Mouse (Mus musculus) adrenal gland, postnatal 4 days (tissue): ENCODE data around the gene Rcor3. TPM values are rescaled to one million over a fixed set of nuclear protein-coding genes. Genes with fewer than 3 reads are reported as not detected.

Source experiments
- DNase-seq, 2 experiments: peaks; one replicate each; pipeline ENCODE4 v3.0.0; 2021 to 2022; ENCODE audit warnings: low spot score in 2 of 2, mixed read lengths in 2 of 2
- total RNA-seq, 2 experiments: library from RNA; stranded (reverse); gene quantifications; 2 replicates each; pipeline ENCODE4 v1.2.3; 2021

The Rcor3 gene
- total RNA-seq, 2 experiments from 2014 or later = 50.1 to 50.4 TPM

DNA sequence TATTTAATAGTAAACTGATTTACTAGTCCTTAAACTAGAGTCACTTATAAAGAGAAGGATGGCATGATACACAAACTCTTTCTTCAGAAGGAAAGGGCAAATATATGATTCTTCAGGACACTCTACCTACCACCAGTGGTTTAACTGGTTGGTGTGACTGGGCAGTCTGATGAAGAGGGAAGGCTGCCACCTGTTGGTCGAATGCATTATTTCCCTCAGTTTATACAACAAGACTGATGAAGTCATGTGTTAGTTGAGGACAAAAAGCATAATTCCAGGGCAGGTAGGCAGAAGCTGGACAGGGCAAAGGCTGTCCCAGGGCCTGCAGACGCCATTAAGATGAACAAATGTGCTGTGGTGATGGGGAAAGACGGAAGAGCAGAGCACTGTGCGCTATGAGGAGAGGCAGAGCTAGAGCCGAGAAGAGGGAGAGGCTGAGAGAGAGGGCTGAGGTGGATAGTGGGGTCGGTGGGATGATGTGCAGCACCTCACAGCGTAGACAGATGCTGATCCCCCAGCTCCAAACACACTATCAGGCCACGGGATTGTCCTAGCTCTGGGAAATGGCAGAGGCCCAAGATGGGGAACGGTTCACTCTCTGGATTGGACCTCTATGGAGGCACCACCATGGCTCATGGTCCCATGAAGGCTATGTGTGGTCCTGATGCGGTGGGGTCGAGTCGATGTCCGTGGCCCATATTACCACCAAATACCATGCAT, 43.3 kb downstream of the Rcor3 start:
- no peak for DNase-seq

DNA sequence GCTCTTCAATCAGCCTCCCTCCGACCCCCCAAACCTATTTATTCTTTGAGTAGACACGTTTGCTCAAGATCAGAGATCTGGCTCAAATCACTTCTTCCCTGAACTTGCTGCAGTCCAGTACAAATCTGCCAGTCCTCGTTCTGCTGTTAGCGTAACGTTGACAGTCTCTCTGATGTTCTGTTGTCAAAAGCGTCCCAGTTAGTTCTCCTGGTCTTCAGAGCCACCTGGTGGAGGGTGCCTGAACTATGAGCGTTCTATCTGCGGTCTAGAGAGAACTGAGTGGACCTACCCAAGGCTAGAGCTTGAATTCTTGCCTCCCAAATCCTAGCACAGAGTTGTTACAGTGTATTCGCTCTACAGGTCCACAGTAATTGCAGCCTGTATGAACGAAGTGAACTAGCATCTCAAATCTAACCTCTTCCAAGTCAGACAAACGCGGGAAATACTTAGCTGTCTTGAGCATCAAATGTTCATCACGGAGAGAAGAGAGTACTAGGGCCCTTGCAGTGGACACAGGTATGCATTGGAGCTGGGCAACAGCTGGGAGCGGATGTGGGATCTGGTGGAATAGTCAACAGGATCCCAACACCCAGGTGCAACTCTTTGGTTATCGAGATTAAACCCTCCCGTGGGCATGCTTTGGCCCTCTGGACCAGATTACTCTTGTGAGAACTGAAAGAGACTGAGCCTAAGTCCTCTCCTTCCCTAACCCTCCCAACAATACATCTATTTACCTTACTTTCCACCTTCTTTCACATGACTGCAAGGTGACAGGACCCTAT, 44.8 kb downstream of the Rcor3 start:
- peak; percentile 35 to 71 for DNase-seq

DNA sequence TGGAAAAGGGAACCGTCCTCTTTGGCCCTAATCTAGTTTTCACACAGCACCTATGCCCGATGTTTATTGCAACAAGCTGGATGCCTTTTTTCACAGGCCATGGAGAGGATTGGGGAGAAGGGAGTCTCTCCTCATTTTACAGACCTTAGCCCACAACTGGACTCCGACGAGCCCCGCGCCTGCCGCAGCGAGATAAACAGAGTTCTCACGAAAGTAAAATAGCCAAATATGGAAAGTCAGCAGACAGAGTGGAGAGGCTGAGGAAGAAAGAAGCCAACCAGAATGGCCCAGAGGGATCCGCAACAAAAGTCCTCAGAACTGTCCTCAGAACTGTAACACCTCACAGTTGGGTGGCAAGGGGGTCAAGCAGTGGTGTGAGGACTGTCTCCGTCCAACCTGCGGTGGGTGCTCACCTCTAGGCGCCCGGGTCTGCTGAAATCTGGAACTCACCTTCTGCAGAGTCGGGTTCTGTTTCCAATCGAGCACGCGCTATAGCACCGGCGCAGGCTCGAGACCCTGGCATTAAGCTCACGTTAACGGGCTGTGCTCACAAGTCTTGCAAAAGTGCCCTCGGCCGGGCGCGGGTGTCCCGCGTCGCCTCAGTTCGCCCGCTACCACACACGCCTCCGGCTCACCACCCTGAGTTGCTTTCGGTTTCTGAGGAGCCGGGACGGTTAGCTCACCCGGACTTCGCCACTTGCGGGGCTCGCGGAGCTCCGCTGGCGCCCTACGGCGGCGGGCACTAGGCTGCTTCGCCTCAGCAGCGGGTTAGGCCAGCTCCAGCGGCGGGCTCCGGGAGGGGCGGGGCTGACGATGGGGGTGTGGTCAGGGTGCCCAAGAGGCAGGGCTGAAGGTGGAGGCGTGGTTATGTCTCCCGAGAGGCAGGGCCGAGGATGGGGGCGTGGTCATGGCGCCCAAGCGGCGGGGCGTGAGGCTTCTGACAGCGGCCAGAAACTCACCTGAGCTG, 45.8 kb downstream of the Rcor3 start, which contains the start of gene Traf5:
Gene Traf5, minus strand, starts transcription at position 754 of the 967 bp plus-strand sequence.
- DNase-seq = peak; percentile 90 to 95

DNA sequence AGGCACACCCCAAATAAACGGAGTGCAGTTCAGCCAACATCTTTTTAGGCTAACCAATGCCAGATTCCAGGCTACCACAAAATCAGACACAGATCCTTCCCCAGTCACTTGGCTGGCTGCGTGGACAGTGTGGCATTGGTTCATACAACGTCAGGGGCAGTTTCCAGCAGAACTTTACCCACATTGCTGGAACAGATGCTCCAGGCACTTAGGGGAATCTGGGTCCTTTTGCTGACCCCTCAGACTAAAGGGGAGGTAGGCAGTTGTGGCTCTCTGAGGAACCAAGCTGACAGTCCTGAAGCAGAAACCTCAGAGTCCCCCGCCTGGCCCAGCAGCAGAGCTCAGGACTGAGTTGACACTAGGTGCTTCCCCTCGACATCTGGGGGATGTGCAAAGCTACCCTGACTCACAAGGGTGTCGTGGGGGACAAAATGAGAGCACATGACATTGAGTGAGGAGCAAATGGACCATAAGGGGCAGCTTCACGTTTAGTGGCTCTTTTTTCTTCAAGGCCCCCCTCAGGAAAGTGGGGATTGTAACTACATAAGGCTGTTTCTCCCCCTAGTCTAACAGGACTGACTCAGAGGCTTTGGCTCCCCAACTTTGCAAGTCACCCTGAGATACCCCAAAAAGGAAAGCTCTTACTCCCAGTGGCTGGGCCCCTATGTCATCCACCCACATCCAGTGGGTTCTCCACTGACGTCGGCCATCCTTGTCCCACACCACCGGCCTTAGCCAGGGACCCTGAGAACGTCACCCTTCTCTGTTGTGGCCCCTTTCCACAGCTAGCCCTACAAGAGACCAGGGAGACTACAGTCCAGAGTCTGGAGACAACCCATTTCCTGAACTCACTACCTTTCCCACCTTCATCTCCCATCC, 46.9 kb downstream of the Rcor3 start:
- no peak for DNase-seq

DNA sequence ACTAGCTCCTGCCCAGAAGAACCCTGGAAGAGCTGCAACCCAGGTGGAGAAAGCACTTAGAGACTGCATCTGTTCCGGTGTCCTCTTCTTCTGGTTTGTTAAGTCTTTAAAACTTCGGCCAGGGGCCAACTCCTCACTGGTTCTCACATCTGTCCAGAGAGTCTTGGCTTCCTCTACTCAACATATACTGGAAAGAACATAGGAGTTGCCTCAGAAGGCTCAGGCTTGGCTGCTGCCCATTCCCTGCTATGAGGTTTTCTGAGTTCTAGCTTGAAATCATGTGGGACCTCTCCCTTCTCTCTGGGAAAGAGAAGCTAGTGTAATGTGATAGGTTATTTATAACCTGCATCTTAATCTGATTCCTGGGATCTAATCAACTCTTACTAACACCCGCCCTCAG, 47.6 kb downstream of the Rcor3 start:
- DNase-seq = no peak

DNA sequence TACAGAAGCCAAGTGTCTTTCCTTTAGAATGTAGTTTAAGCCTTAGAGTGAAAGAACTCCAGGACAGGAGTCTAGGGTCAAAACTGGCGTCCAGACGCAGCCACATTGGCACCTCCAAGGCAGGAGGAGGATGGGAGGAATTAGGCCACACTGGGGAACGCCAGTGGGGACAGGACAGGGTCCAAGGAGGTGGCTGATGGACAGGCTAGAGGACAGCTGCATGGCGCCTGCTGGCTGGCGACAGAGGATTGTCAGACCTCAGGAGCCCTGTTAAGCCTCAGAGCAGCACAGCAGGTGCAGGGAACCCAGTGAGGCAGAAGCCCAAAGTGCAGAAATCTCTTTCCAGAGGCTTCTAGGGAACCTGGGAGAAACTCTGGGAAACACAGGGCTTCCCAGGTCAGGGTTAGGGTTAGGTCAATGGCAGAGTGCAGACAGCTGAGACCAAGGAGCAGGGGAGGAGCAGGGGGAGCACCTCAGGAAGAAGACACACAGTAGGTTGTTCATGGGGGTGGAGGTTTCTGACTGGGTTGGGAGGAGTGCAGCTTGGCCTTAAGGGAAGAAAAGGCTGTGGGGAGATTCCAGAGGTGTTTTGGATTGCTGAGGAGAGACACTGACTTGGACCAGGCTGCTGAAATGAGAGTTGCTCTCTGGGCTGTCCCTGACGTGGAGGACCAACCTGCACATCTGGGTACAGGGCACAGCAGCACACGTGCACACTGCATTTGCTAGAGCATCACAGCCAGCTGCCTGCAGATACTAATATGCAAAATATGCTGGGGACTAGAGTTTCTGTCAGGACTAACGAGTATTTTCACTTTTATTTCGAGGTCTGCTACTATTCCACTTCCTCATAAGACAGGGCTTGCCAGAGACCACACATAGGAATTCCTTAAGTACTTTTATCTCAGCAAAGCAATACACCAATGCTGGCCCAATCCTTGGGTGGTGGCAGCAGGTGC, 48.4 kb downstream of the Rcor3 start:
- no peak for DNase-seq

DNA sequence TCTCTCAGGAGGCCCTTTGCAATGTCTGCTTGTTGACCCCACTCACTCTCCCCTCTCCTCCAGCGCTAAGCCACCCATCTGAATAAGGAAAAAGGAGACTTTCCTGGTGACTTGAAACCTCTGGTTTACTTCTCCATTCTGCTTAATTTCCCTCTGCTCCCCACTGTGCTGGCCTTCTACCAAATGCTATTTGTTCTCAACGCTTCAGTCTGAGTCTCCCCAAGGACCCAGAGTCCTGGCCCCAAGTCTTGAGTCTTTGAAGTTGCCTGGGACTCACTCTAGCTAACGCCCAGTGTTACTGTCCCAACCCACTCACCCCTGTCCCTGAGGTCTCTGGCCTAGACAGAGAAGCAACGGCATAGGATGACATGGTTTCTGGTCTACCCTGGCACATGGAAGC, 49.9 kb downstream of the Rcor3 start:
- no peak for DNase-seq

DNA sequence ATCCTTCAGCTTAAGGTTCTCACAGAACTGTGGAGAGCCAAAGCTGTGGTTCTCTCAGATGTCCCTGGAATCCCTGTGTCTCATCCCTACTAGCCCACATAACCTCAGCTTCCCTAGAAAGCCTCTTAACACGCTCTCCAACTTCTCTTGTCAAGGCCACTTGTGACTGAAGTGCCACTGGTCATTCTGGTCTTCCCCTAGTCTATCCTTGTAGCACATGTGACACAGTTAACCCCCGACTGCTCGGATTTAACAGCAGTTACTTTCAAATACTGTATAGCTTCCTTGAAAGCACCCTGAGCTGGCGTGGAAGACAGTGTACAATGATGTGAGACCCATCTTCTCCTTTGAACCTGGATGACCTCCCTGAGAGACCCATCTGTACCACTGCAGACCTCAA, 50.8 kb downstream of the Rcor3 start:
- no peak for DNase-seq

DNA sequence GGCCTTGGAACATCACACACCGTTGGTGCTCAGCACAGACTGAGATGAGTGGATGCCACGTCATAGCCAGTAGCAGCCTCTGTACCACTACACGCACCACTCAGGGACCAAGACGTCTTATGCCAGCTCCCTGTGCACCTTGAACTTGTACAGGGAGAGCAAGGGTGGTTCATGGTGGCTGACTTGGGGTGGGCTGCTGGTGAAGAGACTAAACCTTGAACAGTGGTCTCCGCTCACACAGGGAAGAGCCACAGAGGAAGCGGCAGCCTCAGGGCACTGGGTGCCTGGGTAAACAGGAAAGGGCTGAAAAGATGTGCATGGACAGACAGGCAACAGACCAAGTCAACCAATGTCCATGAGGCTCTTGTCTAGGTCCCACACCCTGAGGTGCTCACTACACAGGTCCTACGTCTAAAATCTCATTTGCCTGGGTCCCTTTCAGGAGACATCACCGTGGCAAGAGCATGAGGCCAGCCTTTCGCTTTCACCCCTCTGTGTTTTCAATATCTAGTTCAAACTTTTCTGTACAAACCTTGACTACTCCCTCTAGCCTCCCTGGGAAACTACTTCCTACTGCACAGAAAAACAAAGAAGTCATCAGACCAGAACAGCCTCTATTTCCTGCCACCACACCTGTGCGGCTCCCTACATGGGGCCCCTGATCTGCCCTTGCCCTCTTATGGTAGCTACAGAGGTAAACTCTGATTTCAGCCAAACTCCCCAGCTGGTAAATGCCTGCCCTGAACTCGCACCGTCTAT, 51.4 kb downstream of the Rcor3 start:
- DNase-seq = no peak

DNA sequence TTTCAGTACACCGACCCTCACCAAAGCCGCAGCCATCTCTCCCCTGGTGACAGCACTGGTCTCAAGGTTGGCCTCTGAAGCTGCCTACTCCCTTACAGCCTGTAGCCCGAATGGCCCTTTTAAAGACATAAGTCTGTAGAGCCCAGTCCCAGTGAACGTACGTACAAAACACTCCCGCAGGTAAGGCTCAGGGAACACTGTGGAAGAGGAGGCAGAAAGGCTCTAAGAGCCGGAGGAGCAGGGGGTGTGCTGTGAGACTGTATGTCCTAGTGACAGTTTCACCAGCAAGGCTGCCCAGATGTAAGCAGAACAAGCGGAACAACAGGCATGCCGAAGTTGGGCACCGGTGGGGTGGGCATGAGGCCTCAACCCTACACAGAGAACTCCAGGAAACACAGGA, 52.6 kb downstream of the Rcor3 start:
- DNase-seq = no peak

DNA sequence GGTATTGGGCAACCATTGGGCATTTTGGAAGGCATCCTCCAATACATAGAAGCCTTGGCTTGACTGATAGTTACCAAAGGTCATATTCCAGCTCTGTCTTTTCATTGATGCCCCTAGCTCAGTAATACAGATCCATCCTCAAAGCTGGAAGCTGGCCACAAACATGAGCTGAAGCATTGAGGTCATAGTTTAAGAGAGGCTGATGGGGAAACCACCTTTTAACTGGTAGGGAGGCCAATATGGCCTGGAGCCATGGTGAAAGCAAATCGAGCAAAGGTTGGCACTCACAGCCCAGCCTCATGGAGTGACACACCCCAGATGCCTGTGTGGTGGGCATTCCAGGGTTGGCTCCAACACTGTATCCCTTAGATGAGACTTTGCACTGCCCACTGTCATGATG, 55.2 kb downstream of the Rcor3 start:
- DNase-seq = no peak

DNA sequence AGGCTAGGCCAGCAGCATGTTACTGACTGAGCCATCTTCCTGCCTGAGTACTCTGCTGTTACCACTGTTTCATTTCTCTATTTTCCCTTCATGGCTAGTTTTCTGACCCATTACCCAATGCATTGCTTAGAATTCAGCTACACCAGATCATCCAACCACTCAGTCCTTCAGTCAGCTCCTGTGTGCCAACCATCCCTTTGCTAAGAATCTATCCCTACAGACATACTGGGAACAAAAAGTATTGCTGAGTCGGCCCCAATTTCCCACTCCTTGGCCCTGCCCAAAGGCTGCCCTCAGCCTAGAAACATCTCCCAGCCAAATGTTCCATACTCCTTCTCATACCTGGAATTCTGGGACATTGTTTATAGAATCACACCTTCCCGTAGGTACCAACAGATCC, 56.7 kb downstream of the Rcor3 start:
- no peak for DNase-seq

DNA sequence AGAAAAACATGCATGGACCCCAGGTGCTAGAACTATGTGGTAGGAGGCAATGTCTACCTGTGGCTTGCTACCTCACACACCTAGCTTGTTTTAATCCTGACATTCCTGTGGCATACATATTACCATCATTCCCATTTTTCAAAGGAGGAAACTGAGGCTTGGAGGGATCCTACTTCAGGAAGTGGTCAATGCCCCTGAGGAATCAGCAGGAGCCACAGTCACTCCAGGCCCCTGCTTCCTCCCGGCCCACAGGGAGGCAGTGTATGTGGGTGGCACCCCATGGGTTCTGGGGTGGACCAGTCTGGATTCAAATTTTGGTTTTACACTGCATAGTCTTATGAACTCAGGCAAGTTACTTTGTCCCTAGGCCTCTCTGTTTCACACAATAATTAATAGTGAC, 58.7 kb downstream of the Rcor3 start:
- DNase-seq = no peak

DNA sequence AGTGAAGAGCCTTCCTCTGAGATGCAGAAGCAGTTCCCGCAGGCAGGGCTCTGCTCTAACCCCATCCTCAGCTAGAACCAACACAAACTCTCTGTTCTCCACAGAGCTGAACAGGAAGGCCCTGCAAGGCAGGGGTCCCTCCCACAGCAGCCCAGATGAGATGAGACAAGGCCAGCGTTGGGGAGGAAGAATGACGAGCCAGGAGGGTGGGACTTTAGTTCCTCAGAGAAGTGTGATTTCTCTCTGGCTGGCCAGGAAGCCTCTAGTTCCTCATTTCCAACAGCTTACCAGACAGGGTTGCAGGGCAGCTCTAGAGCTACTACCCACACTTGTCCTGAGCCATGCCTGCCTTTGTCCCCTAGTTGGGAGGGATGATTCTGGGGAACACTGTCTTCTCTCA, 59.5 kb downstream of the Rcor3 start:
- no peak for DNase-seq

DNA sequence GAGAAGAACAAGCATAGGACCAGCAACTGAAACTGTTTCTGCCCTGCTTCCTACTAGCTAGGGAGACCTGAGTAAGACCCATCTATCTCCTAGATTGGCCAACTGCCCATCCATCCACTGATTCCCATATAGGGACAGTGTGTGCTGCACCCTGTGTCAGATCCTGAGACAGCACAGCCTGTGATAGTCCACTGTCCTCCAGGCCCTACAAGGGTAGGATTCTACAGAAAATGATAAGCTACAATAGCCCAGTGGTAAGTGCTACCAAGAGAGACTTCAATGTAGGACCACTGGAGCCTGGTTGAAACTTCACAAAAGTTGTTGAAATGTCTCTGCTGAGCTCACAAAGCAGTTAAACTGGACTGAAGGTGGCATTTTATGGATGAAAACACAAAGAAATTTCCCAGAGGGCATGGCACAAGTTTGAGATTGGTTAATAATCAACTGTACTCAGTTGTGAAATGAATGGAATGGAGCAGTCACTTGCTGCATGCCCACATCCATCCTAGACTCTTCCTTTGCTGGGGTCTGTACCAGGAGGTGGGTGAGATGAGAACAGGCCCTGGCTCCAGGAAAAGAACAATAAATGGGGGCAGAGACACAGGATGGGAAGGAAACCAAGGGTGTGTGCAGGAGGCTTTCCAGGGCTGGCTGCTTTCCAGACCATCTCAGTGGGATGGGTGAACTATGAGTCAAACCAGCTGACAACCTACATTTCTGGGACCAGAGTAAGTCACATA, 60.9 kb downstream of the Rcor3 start:
- no peak for DNase-seq

DNA sequence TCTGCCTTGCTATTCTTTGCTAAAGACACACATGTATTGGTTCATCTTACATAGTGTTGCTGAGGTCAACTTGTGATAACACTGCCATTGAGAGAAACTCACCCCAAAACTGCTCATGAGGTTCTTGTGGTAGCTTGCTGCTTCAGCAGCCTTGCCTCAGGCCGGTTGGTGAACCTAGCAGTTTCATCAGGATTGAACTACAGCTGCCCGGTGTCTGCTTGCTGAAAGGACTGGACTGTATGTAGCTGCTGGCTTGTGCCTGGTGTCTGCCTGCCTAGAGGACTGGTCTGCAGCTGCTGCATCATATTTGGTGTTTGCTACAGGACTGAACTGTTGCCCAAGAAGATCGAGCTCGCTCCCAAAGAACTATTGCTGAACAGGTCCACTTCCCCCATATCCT, 61.8 kb downstream of the Rcor3 start:
- no peak for DNase-seq

DNA sequence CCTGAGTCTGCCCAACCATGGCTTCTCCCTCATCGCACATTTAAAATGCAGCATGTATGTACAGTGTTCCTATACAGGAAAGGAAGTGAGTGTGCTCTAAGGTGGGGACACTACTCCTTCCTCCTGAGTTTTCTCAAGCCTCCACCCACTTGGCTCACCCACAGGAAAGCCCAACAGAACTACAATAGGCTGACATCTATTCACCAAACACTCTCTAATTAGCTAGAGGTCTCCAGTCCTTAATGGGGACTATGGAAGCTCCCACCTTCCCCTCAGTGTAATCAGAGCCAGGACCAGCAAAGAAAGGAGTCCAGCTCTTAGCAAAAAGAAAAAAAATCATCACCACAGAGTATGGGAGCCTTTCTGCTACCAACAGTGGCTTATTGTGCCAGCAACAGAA, 63.0 kb downstream of the Rcor3 start:
- no peak for DNase-seq

DNA sequence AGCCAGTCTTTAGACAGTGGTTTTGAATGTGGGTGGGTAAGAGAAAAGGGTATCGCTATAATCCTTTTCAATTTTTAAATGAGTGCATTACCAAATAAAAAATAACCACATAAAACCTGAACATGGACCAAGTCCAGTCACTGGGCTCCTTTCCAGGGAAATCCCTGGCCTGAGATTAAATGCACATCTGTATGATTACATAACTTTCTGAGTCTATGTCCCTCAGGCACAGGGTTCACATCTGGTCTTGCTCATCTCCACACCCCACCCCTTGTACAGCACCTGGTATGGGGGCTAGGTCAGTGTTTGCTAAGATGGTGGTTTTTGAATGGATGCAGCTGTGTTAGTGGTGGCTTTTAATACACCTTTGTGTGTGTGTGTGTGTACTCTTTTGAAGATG, 65.4 kb downstream of the Rcor3 start:
- no peak for DNase-seq
